Mouse (Mus musculus): Measurements from ENCODE around the gene Elane. TPM values are rescaled to one million over a fixed set of nuclear protein-coding genes. Genes with fewer than 3 reads are reported as not detected.
"Not testable (repeated sequence)": the region's sequence is repeated elsewhere in the genome, so short reads cannot be mapped to it uniquely, and the experiment has no call there.

The Elane gene
- polyA plus RNA-seq, 1 experiment from 2014 or later, result 0.76 TPM

- H3K9me3 ChIP-seq (ENCODE audit: low read length), result no peaks in the 10 kb centered on the region
- no peaks in the 10 kb centered on the region for H3K36me3 ChIP-seq (ENCODE audit: insufficient read depth, low read length)
- no peak overlapping the region for H3K27ac ChIP-seq (ENCODE audit: low read length)
- no peaks in the 10 kb centered on the region for H3K27me3 ChIP-seq (ENCODE audit: insufficient read depth, low read length)
- H3K9ac ChIP-seq (replicated peaks; ENCODE audit: low read length), result no peak overlapping the region
- no peaks in the 10 kb centered on the region for H3K4me1 ChIP-seq (ENCODE audit: insufficient read depth, low read length)
- 50% methylated on average over 2 of the region's 2 CpGs for WGBS
- no peak overlapping the region for H3K4me3 ChIP-seq (ENCODE audit: low read length)
- H3K4me2 ChIP-seq (replicated peaks; ENCODE audit: low read depth, low read length), result no peak overlapping the region
- no peak for ATAC-seq (ENCODE audit: low FRiP score, low TSS enrichment)
Observed at GRCm38 (mm10) chr10:79889386-79889785, 3.3 kb downstream of the Elane start.

DNA sequence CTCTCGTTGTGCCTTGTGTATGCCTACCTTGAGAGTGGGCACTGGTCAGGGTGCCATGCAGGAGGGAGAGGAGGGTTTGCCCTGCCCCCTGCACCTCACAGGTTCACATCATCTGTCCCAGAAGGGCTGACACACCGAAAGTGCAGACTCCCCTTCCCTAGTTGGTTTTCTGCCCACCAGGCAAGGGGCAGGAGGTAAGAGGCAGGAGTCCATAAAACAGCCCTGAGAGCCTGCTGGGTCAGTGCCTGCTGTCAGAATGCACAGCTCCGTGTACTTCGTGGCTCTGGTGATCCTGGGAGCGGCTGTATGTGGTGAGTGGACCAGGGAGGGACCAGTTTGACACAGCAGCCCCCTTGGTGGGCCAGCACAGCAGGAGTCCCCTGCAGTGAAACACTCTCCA lies 4.6 kb downstream of the Elane start, which contains the start of gene Cfd:
Gene Cfd (plus strand): TSS at position 184 of the 400 bp plus-strand sequence.
- no peak within 1 kb of the TSS for H3K4me2 ChIP-seq (replicated peaks; ENCODE audit: low read depth, low read length)
- H3K4me1 ChIP-seq (ENCODE audit: insufficient read depth, low read length), result no peaks in the 10 kb centered on the region
- H3K9ac ChIP-seq (replicated peaks; ENCODE audit: low read length), result no peak within 1 kb of the TSS
- no peak within 1 kb of the TSS for H3K27ac ChIP-seq (ENCODE audit: low read length)
- H3K36me3 ChIP-seq (ENCODE audit: insufficient read depth, low read length), result peaks cover 8% of the 10 kb centered on the region
- H3K9me3 ChIP-seq (ENCODE audit: low read length), result no peaks in the 10 kb centered on the region
- no peak within 1 kb of the TSS for H3K4me3 ChIP-seq (ENCODE audit: low read length)
- ATAC-seq (ENCODE audit: low FRiP score, low TSS enrichment), result no peak
- WGBS, result 35% methylated on average over 5 of the region's 5 CpGs
- H3K27me3 ChIP-seq (ENCODE audit: insufficient read depth, low read length), result no peaks in the 10 kb centered on the region

- 43% methylated on average over 22 of the region's 22 CpGs for WGBS
Observed at GRCm38 (mm10) chr10:79892451-79893118, 6.5 kb downstream of the Elane start.

DNA sequence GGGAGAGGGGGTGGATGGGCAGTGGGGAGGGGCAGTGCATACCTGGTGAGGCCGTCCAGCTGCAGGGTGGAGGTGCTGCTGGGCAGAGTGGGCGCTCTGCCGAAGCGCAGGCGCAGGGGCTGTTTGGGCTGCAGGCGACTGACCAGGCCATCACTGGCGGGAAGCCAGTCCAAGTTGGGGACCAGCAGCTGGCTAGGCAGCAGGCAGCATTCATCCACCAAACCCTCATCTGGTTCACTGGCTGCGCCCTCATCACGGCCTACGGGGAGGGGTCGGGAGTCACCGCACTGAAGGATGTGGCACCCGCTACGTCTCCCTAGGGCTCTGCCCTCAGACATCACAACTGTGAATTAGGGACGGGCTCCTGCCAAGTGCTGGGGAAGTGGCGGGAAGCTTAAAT lies 10.3 kb downstream of the Elane start:
- ATAC-seq (ENCODE audit: low FRiP score, low TSS enrichment), result no peak
- 85% methylated on average over 16 of the region's 16 CpGs for WGBS
- peaks cover 40% of the 10 kb centered on the region for H3K36me3 ChIP-seq (ENCODE audit: insufficient read depth, low read length)

More at GRCm38 (mm10) chr10:79892451-79893118, 6.5 kb downstream of the Elane start:
- not testable (repeated sequence) for H3K27ac ChIP-seq (ENCODE audit: low read length); H3K9me3 ChIP-seq (ENCODE audit: low read length); H3K9ac ChIP-seq (replicated peaks; ENCODE audit: low read length); H3K4me3 ChIP-seq (ENCODE audit: low read length); H3K4me2 ChIP-seq (replicated peaks; ENCODE audit: low read depth, low read length); H3K27me3 ChIP-seq (ENCODE audit: insufficient read depth, low read length); H3K4me1 ChIP-seq (ENCODE audit: insufficient read depth, low read length)
- ATAC-seq (ENCODE audit: low FRiP score, low TSS enrichment), result 0 out of 2 replicates have a peak, but pooled peaks have one; percentile 16
- H3K36me3 ChIP-seq (ENCODE audit: insufficient read depth, low read length), result peaks cover 26% of the 10 kb centered on the region

DNA sequence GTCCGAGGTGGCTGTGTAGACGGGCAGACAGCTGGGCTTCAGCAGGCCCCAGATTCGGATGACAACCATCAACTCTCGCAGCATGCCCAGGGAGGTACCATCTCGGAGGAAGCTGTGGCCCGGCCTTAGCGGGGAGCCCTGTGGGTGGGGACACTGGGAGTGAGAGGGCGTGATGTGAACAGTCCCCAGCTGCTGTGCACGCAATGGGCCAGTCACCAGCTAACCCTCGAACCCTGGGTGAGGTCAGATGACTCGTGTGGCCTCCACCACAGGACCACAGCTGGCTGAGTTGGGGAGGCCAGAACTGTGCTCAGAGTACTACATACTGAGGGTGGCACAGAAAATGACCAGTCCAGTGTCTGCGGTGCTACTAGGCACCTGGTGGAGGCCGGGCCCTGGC lies 10.8 kb downstream of the Elane start:
- Histone ChIP-seq H3K4me2 (replicated peaks; ENCODE audit: low read depth, low read length) (no peak overlapping the region), H3K9ac (replicated peaks; ENCODE audit: low read length) (no peak overlapping the region), H3K27ac (ENCODE audit: low read length) (no peak overlapping the region), H3K36me3 (ENCODE audit: insufficient read depth, low read length) (peaks cover 44% of the 10 kb centered on the region), H3K27me3 (ENCODE audit: insufficient read depth, low read length) (no peaks in the 10 kb centered on the region), H3K9me3 (ENCODE audit: low read length) (no peaks in the 10 kb centered on the region), H3K4me1 (ENCODE audit: insufficient read depth, low read length) (peaks cover 7% of the 10 kb centered on the region; the same call in 1 of the 2 replicates), H3K4me3 (ENCODE audit: low read length) (no peak overlapping the region)
- WGBS, result 76% methylated on average over 13 of the region's 13 CpGs
- ATAC-seq (ENCODE audit: low FRiP score, low TSS enrichment), result no peak

More for the DNA sequence above, 10.3 kb downstream of the Elane start:
- no peaks in the 10 kb centered on the region for H3K27me3 ChIP-seq (ENCODE audit: insufficient read depth, low read length)
- H3K4me1 ChIP-seq (ENCODE audit: insufficient read depth, low read length), result peaks cover 7% of the 10 kb centered on the region; the same call in 1 of the 2 replicates
- no peak overlapping the region for H3K4me3 ChIP-seq (ENCODE audit: low read length)
- no peak overlapping the region for H3K4me2 ChIP-seq (replicated peaks; ENCODE audit: low read depth, low read length)
- H3K9me3 ChIP-seq (ENCODE audit: low read length), result no peaks in the 10 kb centered on the region
- no peak overlapping the region for H3K9ac ChIP-seq (replicated peaks; ENCODE audit: low read length)
- H3K27ac ChIP-seq (ENCODE audit: low read length), result no peak overlapping the region

DNA sequence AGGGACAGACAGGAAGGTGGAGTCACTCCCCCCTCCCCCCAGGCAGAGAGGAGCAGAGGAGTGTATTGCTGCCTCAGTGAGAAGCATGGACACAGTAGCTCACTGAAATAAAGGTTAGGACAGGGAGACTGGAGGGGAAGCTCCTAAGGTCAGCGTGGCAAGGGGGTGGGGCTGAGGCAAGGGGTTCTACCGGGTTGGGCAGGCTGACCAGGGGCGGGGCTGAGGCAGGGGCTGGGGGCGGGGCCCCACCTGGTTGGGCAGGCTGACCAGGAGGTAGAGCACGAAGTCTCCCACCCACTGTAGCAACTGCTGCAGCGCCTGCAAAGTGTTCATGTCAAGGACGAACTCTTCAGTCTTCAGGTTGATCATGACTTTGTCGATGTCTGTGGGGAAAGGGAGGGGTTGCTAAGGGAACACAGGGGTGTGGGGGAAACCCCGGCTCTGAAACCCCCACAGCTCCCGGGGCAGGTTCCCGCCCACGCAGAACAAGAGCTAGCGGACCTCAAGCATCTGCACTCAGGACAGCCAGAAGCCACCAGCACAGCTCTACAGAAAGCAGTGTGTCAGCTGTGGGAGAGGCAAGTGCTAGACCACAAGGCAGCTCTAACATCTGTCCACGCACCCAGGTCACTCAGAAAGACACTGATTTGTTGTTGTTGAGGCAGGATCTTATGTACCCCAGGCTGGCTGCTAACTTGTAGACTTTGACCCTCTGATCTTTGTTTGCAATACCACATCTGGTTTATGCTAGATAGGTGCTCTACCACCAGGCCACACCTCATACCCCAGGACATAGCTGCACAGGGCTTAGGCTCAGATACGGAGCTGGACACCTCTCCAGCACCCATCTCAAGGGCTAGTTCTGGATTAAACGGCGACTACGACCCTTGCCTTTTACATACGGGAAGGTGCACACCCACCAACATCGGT lies 11.5 kb downstream of the Elane start:
- Histone ChIP-seq H3K4me3 (ENCODE audit: low read length) (no peak overlapping the region), H3K9me3 (ENCODE audit: low read length) (no peaks in the 10 kb centered on the region), H3K36me3 (ENCODE audit: insufficient read depth, low read length) (peaks cover 52% of the 10 kb centered on the region), H3K27me3 (ENCODE audit: insufficient read depth, low read length) (no peaks in the 10 kb centered on the region), H3K4me1 (ENCODE audit: insufficient read depth, low read length) (peaks cover 7% of the 10 kb centered on the region; the same call in 1 of the 2 replicates), H3K4me2 (replicated peaks; ENCODE audit: low read depth, low read length) (no peak overlapping the region), H3K27ac (ENCODE audit: low read length) (no peak overlapping the region), H3K9ac (replicated peaks; ENCODE audit: low read length) (0 out of 2 replicates have a peak overlapping the region, but pooled peaks have one; percentile 16)
- 45% methylated on average over 20 of the region's 20 CpGs for WGBS
- 0 out of 2 replicates have a peak, but pooled peaks have one; percentile 19 for ATAC-seq (ENCODE audit: low FRiP score, low TSS enrichment)

DNA sequence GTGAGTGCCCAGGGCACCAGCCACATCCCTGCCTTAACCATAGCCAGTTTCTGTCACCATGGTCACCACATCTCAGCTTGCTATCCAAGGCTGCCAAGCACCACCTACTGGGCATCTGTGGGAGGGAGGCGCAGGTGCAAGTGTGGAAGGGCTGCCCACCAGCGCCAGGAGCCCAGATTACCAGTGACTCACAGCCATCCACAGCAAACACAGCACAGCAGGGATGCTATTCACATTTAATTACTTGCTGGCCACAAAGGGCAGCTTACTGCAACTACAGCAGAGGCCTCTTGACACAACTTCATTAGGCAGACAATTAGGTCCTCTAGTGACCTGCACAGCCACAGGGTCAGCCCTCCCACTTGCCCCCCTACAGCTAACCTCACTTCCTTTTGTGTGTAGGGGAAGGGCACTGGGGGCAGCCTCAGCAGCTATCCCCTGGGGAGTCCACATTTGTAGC lies 14.9 kb downstream of the Elane start:
- Histone ChIP-seq H3K9me3 (ENCODE audit: low read length) (no peaks in the 10 kb centered on the region), H3K36me3 (ENCODE audit: insufficient read depth, low read length) (peaks cover 69% of the 10 kb centered on the region), H3K27ac (ENCODE audit: low read length) (no peak overlapping the region), H3K4me3 (ENCODE audit: low read length) (no peak overlapping the region), H3K9ac (replicated peaks; ENCODE audit: low read length) (no peak overlapping the region), H3K4me1 (ENCODE audit: insufficient read depth, low read length) (peaks cover 7% of the 10 kb centered on the region; the same call in 1 of the 2 replicates), H3K4me2 (replicated peaks; ENCODE audit: low read depth, low read length) (no peak overlapping the region), H3K27me3 (ENCODE audit: insufficient read depth, low read length) (no peaks in the 10 kb centered on the region)
- WGBS, result 61% methylated on average over 2 of the region's 2 CpGs
- no peak for ATAC-seq (ENCODE audit: low FRiP score, low TSS enrichment)

DNA sequence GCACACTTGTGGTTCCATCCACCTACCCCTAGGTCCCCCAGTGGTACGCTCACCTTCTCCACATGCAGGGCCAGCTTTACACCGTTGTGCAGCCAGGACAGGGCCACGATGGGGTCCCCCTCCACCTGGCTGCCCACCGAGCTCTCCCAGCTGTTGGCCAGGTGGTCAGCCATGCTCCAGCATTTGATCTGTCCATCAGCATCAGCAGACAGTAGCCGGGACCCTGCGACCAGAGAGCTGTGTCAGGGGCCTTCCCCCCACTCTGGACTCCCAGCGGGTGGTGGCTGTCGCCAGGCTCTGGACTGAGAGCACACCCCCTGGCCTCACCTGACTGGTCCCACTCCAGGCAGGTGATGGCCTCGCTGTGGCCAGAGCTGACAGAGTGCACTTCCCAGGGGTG lies 20.7 kb downstream of the Elane start:
- no peak overlapping the region for H3K4me3 ChIP-seq (ENCODE audit: low read length)
- H3K36me3 ChIP-seq (ENCODE audit: insufficient read depth, low read length), result peaks cover 56% of the 10 kb centered on the region
- H3K27me3 ChIP-seq (ENCODE audit: insufficient read depth, low read length), result no peaks in the 10 kb centered on the region
- H3K27ac ChIP-seq (ENCODE audit: low read length), result no peak overlapping the region
- H3K9me3 ChIP-seq (ENCODE audit: low read length), result no peaks in the 10 kb centered on the region
- H3K4me2 ChIP-seq (replicated peaks; ENCODE audit: low read depth, low read length), result no peak overlapping the region
- 88% methylated on average over 9 of the region's 9 CpGs for whole genome bisulfite sequencing
- no peak for ATAC-seq (ENCODE audit: low FRiP score, low TSS enrichment)
- 0 out of 2 replicates have a peak, but pooled peaks cover 12% of the 10 kb centered on the region for H3K4me1 ChIP-seq (ENCODE audit: insufficient read depth, low read length)
- no peak overlapping the region for H3K9ac ChIP-seq (replicated peaks; ENCODE audit: low read length)

GRCm38 (mm10) chr10:79907415-79907814 lies 21.4 kb downstream of the Elane start:
- H3K27ac ChIP-seq (ENCODE audit: low read length), result no peak overlapping the region
- no peaks in the 10 kb centered on the region for H3K9me3 ChIP-seq (ENCODE audit: low read length)
- H3K4me3 ChIP-seq (ENCODE audit: low read length), result 0 out of 2 replicates have a peak overlapping the region, but pooled peaks have one; percentile 86
- no peak overlapping the region for H3K9ac ChIP-seq (replicated peaks; ENCODE audit: low read length)
- no peak for ATAC-seq (ENCODE audit: low FRiP score, low TSS enrichment)
- 86% methylated on average over 10 of the region's 10 CpGs for WGBS
- peaks cover 53% of the 10 kb centered on the region for H3K36me3 ChIP-seq (ENCODE audit: insufficient read depth, low read length)
- no peak overlapping the region for H3K4me2 ChIP-seq (replicated peaks; ENCODE audit: low read depth, low read length)
- H3K27me3 ChIP-seq (ENCODE audit: insufficient read depth, low read length), result no peaks in the 10 kb centered on the region
- H3K4me1 ChIP-seq (ENCODE audit: insufficient read depth, low read length), result 0 out of 2 replicates have a peak, but pooled peaks cover 12% of the 10 kb centered on the region
